Mouse (Mus musculus) limb, embryonic 14.5 days (tissue): ENCODE data around the gene Cemip2. TPM values are rescaled to one million over a fixed set of nuclear protein-coding genes. Genes with fewer than 3 reads are reported as not detected.
A peak's percentile ranks its signal among the peaks of the same experiment; 100 is the strongest.

Experiments used
- ATAC-seq: fragments of 200-750 bp; cut with Nextera tagmentation; 2 replicates; pipeline ENCODE4 v1.8.0; 2017; ENCODE audit warnings: low read depth, moderate number of reproducible peaks, moderate TSS enrichment; ENCODE audit not compliant: low FRiP score
- DNase-seq: peaks from one replicate; pipeline ENCODE4 v3.0.0-alpha.2; 2015; ENCODE audit warnings: low spot score
- H3K27ac ChIP-seq: fragments of 300-500 bp; sonication (generic); replicated peaks from 2 replicates; pipeline ENCODE4 v1.5.1; 2014; ENCODE audit warnings: low read depth, mild to moderate bottlenecking, low read length, moderate library complexity, mixed read lengths
- H3K27me3 ChIP-seq: fragments of 300-500 bp; sonication (generic); 2 replicates; pipeline ENCODE4 v1.6.1; 2014; ENCODE audit warnings: low read length, mixed read lengths; ENCODE audit not compliant: control insufficient read depth, insufficient read depth
- H3K36me3 ChIP-seq: fragments of 300-500 bp; sonication (generic); 2 replicates; pipeline ENCODE4 v1.6.1; 2014; ENCODE audit warnings: mild to moderate bottlenecking, low read length, moderate library complexity, mixed read lengths; ENCODE audit not compliant: control insufficient read depth, insufficient read depth
- H3K4me1 ChIP-seq: fragments of 300-500 bp; sonication (generic); 2 replicates; pipeline ENCODE4 v1.6.1; 2014; ENCODE audit warnings: antibody characterized with exemption, low read length, mixed read lengths; ENCODE audit not compliant: control insufficient read depth, insufficient read depth
- H3K4me2 ChIP-seq: fragments of 300-500 bp; sonication (generic); replicated peaks from 2 replicates; pipeline ENCODE4 v1.6.1; 2014; ENCODE audit warnings: low read depth, mild to moderate bottlenecking, low read length, moderate library complexity; ENCODE audit not compliant: severe bottlenecking
- H3K4me3 ChIP-seq: fragments of 300-500 bp; sonication (generic); replicated peaks from 2 replicates; pipeline ENCODE4 v1.5.1; 2014; ENCODE audit warnings: low read length
- H3K9ac ChIP-seq: fragments of 300-500 bp; sonication (generic); 2 replicates; pipeline ENCODE4 v1.6.1; 2014; ENCODE audit warnings: mild to moderate bottlenecking, low read depth, low read length, moderate library complexity; ENCODE audit not compliant: severe bottlenecking
- H3K9me3 ChIP-seq: fragments of 300-500 bp; sonication (generic); 2 replicates; pipeline ENCODE4 v1.6.1; 2016; ENCODE audit warnings: low read length; ENCODE audit not compliant: control insufficient read depth
- POLR2A ChIP-seq: fragments of 200-500 bp; IDR thresholded peaks from 2 replicates; pipeline ENCODE4 v1.8.0; 2012; ENCODE audit warnings: inconsistent platforms, mild to moderate bottlenecking, moderate library complexity, borderline replicate concordance; ENCODE audit not compliant: insufficient read depth, insufficient read length; ENCODE audit errors: extremely low read depth
- WGBS: fragments of 180-500 bp; shearing (Covaris S2); extraction: QIAGEN DNeasy Blood & Tissue Kit; methylation state at CpG from one replicate; pipeline ENCODE4 v1.1.7; 2014; 5-methylcytosine and 5-hydroxymethylcytosine counted together
- polyA plus RNA-seq, 2 experiments: library from polyadenylated mRNA; depleted of rRNA in 1 of 2; stranded (reverse) in 1 of 2; unstranded in 1 of 2; fragments of >200 nt; fragmentation: Nextera tagmentation in 1 of 2; extraction: Ambion mirVana in 1 of 2; gene quantifications; 2 replicates each; pipeline versions ENCODE4 v1.2.1 to v1.2.3; 2012 to 2014

The Cemip2 gene
- polyA plus RNA-seq, 2 experiments, result 16.1 to 31.1 TPM

GRCm38 (mm10) chr19:21747356-21747755 lies 30.8 kb upstream of the Cemip2 start:
- no peak overlapping the region for H3K4me2 ChIP-seq
- H3K9me3 ChIP-seq, result no peaks in the 10 kb centered on the region
- H3K27me3 ChIP-seq, result no peaks in the 10 kb centered on the region
- no peak overlapping the region for H3K4me3 ChIP-seq
- H3K9ac ChIP-seq, result no peak overlapping the region
- no peak overlapping the region for H3K27ac ChIP-seq
- no peaks in the 10 kb centered on the region for H3K4me1 ChIP-seq
- no peak for TF ChIP-seq POLR2A
- no peaks in the 10 kb centered on the region for H3K36me3 ChIP-seq
- WGBS, result 26% methylated on average over 4 of the region's 4 CpGs
- DNase-seq (peak; percentile 70), ATAC-seq (no peak)

DNA sequence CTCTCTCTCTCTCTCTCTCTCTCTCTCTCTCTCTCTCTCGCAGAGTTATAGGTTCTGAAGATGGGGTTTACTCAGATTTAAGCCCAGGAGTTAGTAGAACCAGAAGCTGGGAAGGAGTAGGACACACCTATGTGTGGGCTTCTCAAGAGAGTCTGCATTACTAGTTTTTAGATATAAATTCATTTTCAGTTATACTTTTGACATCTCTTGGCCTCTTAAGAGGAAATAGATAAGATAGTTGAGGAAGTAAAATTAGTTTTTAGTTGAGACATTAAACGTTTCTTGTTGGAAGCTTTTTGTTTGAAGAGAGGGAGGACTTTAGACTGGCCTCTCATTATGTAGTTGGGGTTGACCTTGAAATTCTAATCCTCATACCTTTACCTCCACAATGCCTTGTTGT lies 28.0 kb upstream of the Cemip2 start:
- 71% methylated on average over 2 of the region's 2 CpGs for WGBS
- Histone ChIP-seq H3K4me3 (no peak overlapping the region), H3K27ac (no peak overlapping the region), H3K27me3 (no peaks in the 10 kb centered on the region), H3K9ac (no peak overlapping the region), H3K36me3 (no peaks in the 10 kb centered on the region), H3K4me1 (no peaks in the 10 kb centered on the region), H3K9me3 (no peaks in the 10 kb centered on the region), H3K4me2 (no peak overlapping the region)
- no peak for TF ChIP-seq POLR2A
- DNase-seq (no peak), ATAC-seq (no peak)

GRCm38 (mm10) chr19:21761676-21762075 lies 16.5 kb upstream of the Cemip2 start:
- H3K9ac ChIP-seq, result no peak overlapping the region
- DNase-seq, result no peak

GRCm38 (mm10) chr19:21764013-21764412 lies 14.1 kb upstream of the Cemip2 start:
- H3K4me3 ChIP-seq, result no peak overlapping the region

More at GRCm38 (mm10) chr19:21761676-21762075, 16.5 kb upstream of the Cemip2 start:
- H3K36me3 ChIP-seq, result no peaks in the 10 kb centered on the region
- no peak overlapping the region for H3K4me3 ChIP-seq
- no peak for ATAC-seq
- H3K27ac ChIP-seq, result 0 out of 2 replicates have a peak overlapping the region, but pooled peaks have one; percentile 19
- no peaks in the 10 kb centered on the region for H3K9me3 ChIP-seq
- H3K27me3 ChIP-seq, result no peaks in the 10 kb centered on the region
- no peak for TF ChIP-seq POLR2A
- H3K4me1 ChIP-seq, result peaks cover 3% of the 10 kb centered on the region; the same call in 1 of the 2 replicates
- H3K4me2 ChIP-seq, result no peak overlapping the region

GRCm38 (mm10) chr19:21764738-21765137 lies 13.4 kb upstream of the Cemip2 start:
- TF ChIP-seq POLR2A, result no peak
- Histone ChIP-seq H3K9me3 (no peaks in the 10 kb centered on the region), H3K4me2 (no peak overlapping the region), H3K27ac (no peak overlapping the region), H3K36me3 (no peaks in the 10 kb centered on the region), H3K4me3 (no peak overlapping the region), H3K4me1 (peaks cover 3% of the 10 kb centered on the region; the same call in 1 of the 2 replicates), H3K27me3 (no peaks in the 10 kb centered on the region), H3K9ac (no peak overlapping the region)
- WGBS, result 86% methylated on average over 3 of the region's 3 CpGs
- ATAC-seq (no peak), DNase-seq (no peak)

More at GRCm38 (mm10) chr19:21764013-21764412, 14.1 kb upstream of the Cemip2 start:
- no peaks in the 10 kb centered on the region for H3K9me3 ChIP-seq
- no peak overlapping the region for H3K9ac ChIP-seq
- no peak overlapping the region for H3K27ac ChIP-seq
- WGBS, result 76% methylated on average over 2 of the region's 2 CpGs
- H3K4me2 ChIP-seq, result no peak overlapping the region
- ATAC-seq, result no peak
- DNase-seq, result no peak
- H3K4me1 ChIP-seq, result peaks cover 3% of the 10 kb centered on the region; the same call in 1 of the 2 replicates
- no peaks in the 10 kb centered on the region for H3K36me3 ChIP-seq
- H3K27me3 ChIP-seq, result no peaks in the 10 kb centered on the region
- TF ChIP-seq POLR2A, result no peak
